Mouse (Mus musculus) skeletal muscle tissue, adult 2 months (tissue): ENCODE results near the gene Nnmt.
A peak's percentile ranks its signal among the peaks of the same experiment; 100 is the strongest.

Source experiments
- DNase-seq: peaks from one replicate; pipeline ENCODE4 v3.0.0-alpha.2; 2012; ENCODE audit warnings: low read depth, low spot score

The Nnmt gene

DNA sequence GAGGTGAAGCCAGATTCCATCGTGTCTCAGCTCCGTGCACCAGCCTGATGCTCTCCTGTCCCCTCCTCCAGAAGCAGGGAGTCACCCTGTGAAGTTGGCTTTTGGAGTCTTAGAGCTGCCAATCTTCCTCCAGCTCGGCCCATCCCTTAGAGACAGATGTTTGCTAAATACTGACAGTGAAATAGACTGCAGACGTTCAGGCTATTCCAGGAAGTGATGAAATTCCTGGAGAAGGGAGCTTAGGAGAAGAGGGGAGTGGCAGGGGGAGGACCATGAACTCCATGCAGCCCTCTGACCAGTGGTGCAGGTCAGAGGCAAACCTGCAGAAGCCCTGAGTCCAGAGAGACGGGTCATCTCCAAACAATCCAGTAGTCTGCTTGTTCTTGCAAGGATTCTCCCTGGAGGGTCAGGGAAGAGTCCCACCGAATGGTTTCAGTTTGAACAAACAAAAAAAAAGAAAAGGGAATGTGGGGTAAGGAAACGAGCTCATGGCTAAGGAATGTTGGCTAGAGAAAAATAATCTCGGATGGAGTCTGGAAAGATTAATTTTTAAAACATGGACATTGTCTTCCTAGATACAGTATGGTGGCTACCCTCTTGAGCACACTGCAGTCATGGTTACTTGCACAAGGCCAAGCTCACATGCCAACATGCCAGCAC is at the start of gene Nnmt:
Gene Nnmt (minus strand): TSS at position 215 of the 660 bp plus-strand sequence.
- peak; percentile 76 for DNase-seq

DNA sequence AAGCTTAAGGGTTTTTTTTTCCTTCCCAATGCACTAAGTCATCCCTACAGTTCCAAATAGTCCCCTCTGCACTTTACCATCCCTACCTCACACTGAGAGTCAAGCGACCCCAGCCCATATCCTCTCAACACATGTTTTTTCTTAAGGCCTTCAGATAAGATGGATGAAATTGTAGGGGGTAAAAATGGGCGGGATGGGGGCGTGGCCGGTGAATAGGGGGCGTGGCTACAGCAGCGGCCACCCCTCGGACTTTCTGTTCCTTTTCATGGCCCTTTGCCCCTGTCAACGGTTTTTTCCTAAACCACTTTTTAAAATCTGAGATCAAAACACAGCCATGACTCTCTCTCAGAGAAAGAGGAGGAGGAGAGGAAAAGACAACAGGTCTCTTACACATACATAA is 49.8 kb upstream of the Nnmt start:
- DNase-seq, result no peak

- DNase-seq, result no peak
Measured at GRCm38 (mm10) chr9:48653399-48654070, 48.6 kb upstream of the Nnmt start.

DNA sequence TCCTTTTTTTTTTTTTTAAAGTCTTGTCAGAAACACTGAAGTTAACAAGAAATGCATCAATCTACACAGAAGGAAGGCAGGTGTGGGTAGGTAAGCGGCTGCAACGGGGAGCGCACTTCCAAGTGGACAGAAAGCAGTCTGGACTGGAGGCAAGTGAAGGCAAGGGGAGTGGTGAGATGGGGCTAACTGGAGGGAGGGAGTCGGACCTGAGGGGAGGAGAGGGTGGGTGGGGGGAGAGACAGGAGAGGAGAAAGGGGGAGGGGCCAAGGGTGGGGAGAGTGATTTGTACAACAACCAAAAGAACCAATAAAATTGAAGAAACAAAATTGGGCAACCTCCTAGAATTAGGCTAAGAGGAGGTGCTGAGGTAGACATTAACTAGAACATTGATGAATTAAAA is 47.1 kb upstream of the Nnmt start:
- no peak for DNase-seq

GRCm38 (mm10) chr9:48650846-48651245 is 45.9 kb upstream of the Nnmt start:
- DNase-seq, result no peak

DNA sequence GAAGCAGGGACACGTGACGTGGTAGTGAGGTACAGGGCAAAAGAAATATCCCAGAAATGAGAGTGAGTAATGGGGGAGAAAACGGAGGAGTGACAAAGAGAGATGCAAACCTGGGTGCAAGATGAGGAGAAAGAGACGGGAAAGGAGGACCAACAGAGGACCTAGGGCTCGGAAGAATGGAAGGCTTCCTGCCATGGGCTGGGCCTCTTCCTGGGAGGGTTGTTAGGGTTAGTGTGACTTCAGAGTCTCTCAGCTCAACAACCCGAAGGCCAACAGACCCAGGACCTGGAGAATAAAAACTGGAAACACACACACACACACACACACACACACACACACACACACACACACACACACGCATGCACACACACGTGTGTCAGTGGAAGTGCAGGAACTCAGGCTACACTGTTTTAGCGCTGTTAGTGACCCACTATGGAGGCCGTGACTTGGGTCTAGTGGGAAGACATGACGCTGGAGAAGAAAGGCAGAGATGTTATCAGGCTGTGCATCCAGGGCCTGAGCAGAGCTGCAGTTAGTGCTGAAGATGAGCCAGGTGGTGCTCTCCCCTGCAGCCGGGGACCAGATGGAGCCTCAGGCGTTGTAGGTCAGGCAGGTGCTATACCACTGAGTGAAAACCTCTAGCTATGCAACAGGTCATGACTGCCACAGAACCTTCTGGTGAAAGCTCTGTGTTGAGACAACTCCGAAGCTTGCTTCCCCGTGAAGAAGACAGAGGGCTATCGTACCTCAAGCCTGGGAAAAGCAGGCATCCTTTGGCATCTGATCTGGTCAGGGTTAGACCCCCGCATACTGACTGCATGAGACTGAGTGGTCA is 45.1 kb upstream of the Nnmt start:
- DNase-seq, result no peak

GRCm38 (mm10) chr9:48649098-48649766 is 44.3 kb upstream of the Nnmt start:
- peak; percentile 69 for DNase-seq

- no peak for DNase-seq
Measured at GRCm38 (mm10) chr9:48648285-48649097, 43.5 kb upstream of the Nnmt start.

- DNase-seq, result no peak
Measured at GRCm38 (mm10) chr9:48647648-48648284, 42.8 kb upstream of the Nnmt start.

DNA sequence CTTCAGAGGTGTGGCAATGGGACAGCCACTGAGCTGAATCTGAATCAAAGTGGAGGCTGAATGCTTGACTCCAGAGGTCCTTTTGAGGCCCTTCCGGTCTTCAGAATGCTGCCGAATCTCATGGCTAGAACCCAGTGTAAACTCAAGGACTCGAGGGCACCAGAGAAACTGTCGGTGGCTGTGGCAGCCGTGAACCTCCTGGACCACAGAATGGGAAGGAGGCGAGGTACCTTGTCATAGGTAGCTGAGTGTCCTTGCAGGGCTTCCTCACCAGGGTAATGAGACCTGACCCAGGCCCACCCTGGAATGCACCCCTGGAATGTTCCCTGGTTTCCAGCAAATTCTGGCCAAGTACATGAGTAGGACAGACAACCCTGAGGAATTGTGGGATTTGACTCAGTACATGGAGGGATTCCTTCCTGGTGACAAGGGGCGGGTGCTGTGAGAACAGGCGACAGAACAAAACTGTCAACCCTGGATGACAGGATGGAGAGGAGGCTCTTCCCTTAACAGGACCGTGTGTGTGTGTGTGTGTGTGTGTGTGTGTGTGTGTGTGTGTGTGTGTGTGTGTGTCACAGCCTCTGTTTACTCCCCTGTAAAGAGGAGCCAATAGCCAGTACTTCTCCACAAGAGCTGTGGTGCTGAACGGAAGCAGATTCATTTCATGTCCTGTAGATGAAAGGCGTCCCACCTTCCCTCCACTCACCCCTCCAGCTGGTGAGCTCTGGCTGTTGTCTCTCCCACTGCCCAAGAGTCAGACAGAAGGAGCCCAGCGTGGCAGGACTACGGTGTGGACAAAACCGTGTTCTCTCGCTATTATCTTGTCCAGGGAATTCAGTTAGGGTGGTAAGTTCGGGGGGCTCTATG is 42.1 kb upstream of the Nnmt start:
- DNase-seq, result no peak

GRCm38 (mm10) chr9:48646251-48646650 is 41.3 kb upstream of the Nnmt start:
- peak; percentile 83 for DNase-seq

GRCm38 (mm10) chr9:48645648-48646126 is 40.7 kb upstream of the Nnmt start:
- no peak for DNase-seq

GRCm38 (mm10) chr9:48644926-48645647 is 40.1 kb upstream of the Nnmt start:
- DNase-seq, result no peak

DNA sequence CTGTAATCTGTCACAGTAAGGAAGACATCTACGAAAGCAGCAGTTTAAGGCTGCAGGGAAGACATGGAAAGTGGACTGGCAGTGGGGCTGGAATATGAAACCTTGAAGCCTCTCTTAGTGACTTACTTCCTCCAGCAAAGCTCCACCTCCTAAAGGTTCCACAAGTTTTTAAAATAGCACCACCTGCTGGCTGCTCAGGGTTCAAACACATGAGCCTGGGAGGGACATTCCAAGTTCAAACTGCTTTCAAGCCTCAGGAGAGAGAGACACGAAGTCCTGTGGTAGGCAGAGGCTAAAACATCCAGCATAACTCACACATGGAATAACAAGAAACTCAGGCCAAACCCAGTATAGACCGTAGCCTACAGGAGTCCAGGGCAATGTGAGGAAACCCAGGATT is 39.4 kb upstream of the Nnmt start:
- DNase-seq, result no peak

- no peak for DNase-seq
Measured at GRCm38 (mm10) chr9:48641636-48642035, 36.7 kb upstream of the Nnmt start.

GRCm38 (mm10) chr9:48640881-48641280 is 35.9 kb upstream of the Nnmt start:
- no peak for DNase-seq

- DNase-seq, result no peak
Measured at GRCm38 (mm10) chr9:48638176-48638803, 33.3 kb upstream of the Nnmt start.

GRCm38 (mm10) chr9:48637161-48637560 is 32.2 kb upstream of the Nnmt start:
- no peak for DNase-seq
